Mouse (Mus musculus): ENCODE results near the gene Gm20388. TPM values are rescaled to one million over a fixed set of nuclear protein-coding genes. Genes with fewer than 3 reads are reported as not detected.

Gm20388 gene
- polyA plus RNA-seq, 1 experiment, result 23.9 TPM

GRCm38 (mm10) chr8:122989976-122990375 lies 3079.3 kb downstream of the Gm20388 start:
- Histone ChIP-seq H3K27ac (ENCODE audit: insufficient read depth, low read length) (no peak overlapping the region), H3K4me3 (ENCODE audit: insufficient read depth, low read length) (no peak overlapping the region), H3K4me1 (ENCODE audit: control insufficient read depth, insufficient read depth, low read length) (peaks cover 24% of the 10 kb centered on the region)
- TF ChIP-seq POLR2A (IDR thresholded peaks at IDR 0.05; ENCODE audit: extremely low read depth, insufficient read depth, low read length) (no peak), CTCF (IDR thresholded peaks at IDR 0.05; ENCODE audit: extremely low read depth, insufficient read depth, low read length) (no peak)

- H3K4me3 ChIP-seq (ENCODE audit: insufficient read depth, low read length), result no peak overlapping the region
- H3K4me1 ChIP-seq (ENCODE audit: control insufficient read depth, insufficient read depth, low read length), result peaks cover 18% of the 10 kb centered on the region
- no peak overlapping the region for H3K27ac ChIP-seq (ENCODE audit: insufficient read depth, low read length)
- no peak for TF ChIP-seq POLR2A (IDR thresholded peaks at IDR 0.05; ENCODE audit: extremely low read depth, insufficient read depth, low read length)
Measured at GRCm38 (mm10) chr8:122991368-122991767, 3080.7 kb downstream of the Gm20388 start.

GRCm38 (mm10) chr8:122992296-122992695 lies 3081.7 kb downstream of the Gm20388 start:
- no peak for TF ChIP-seq CTCF (IDR thresholded peaks at IDR 0.05; ENCODE audit: extremely low read depth, insufficient read depth, low read length)
- TF ChIP-seq POLR2A (IDR thresholded peaks at IDR 0.05; ENCODE audit: extremely low read depth, insufficient read depth, low read length), result no peak
- Histone ChIP-seq H3K4me3 (ENCODE audit: insufficient read depth, low read length) (no peak overlapping the region), H3K27ac (ENCODE audit: insufficient read depth, low read length) (no peak overlapping the region), H3K4me1 (ENCODE audit: control insufficient read depth, insufficient read depth, low read length) (peaks cover 14% of the 10 kb centered on the region)

GRCm38 (mm10) chr8:122993031-122993430 lies 3082.4 kb downstream of the Gm20388 start:
- TF ChIP-seq CTCF (IDR thresholded peaks at IDR 0.05; ENCODE audit: extremely low read depth, insufficient read depth, low read length) (no peak), POLR2A (IDR thresholded peaks at IDR 0.05; ENCODE audit: extremely low read depth, insufficient read depth, low read length) (no peak)
- H3K4me3 ChIP-seq (ENCODE audit: insufficient read depth, low read length), result no peak overlapping the region
- H3K27ac ChIP-seq (ENCODE audit: insufficient read depth, low read length), result no peak overlapping the region
- peaks cover 11% of the 10 kb centered on the region for H3K4me1 ChIP-seq (ENCODE audit: control insufficient read depth, insufficient read depth, low read length)

GRCm38 (mm10) chr8:122993740-122994139 lies 3083.1 kb downstream of the Gm20388 start:
- Histone ChIP-seq H3K4me1 (ENCODE audit: control insufficient read depth, insufficient read depth, low read length) (peaks cover 11% of the 10 kb centered on the region), H3K4me3 (ENCODE audit: insufficient read depth, low read length) (no peak overlapping the region), H3K27ac (ENCODE audit: insufficient read depth, low read length) (no peak overlapping the region)
- TF ChIP-seq CTCF (IDR thresholded peaks at IDR 0.05; ENCODE audit: extremely low read depth, insufficient read depth, low read length) (no peak), POLR2A (IDR thresholded peaks at IDR 0.05; ENCODE audit: extremely low read depth, insufficient read depth, low read length) (no peak)

GRCm38 (mm10) chr8:122997963-122998362 lies 3087.3 kb downstream of the Gm20388 start:
- Histone ChIP-seq H3K4me1 (ENCODE audit: control insufficient read depth, insufficient read depth, low read length) (peaks cover 8% of the 10 kb centered on the region), H3K4me3 (ENCODE audit: insufficient read depth, low read length) (no peak overlapping the region), H3K27ac (ENCODE audit: insufficient read depth, low read length) (no peak overlapping the region)
- no peak for TF ChIP-seq CTCF (IDR thresholded peaks at IDR 0.05; ENCODE audit: extremely low read depth, insufficient read depth, low read length)
- no peak for TF ChIP-seq POLR2A (IDR thresholded peaks at IDR 0.05; ENCODE audit: extremely low read depth, insufficient read depth, low read length)

- no peak overlapping the region for H3K27ac ChIP-seq (ENCODE audit: insufficient read depth, low read length)
- H3K4me3 ChIP-seq (ENCODE audit: insufficient read depth, low read length), result no peak overlapping the region
- H3K4me1 ChIP-seq (ENCODE audit: control insufficient read depth, insufficient read depth, low read length), result peaks cover 13% of the 10 kb centered on the region
- TF ChIP-seq POLR2A (IDR thresholded peaks at IDR 0.05; ENCODE audit: extremely low read depth, insufficient read depth, low read length) (no peak), CTCF (IDR thresholded peaks at IDR 0.05; ENCODE audit: extremely low read depth, insufficient read depth, low read length) (no peak)
Measured at GRCm38 (mm10) chr8:123000311-123000710, 3089.7 kb downstream of the Gm20388 start.

GRCm38 (mm10) chr8:123004033-123004922 lies 3093.6 kb downstream of the Gm20388 start:
- Histone ChIP-seq H3K4me3 (ENCODE audit: insufficient read depth, low read length) (no peak overlapping the region), H3K4me1 (ENCODE audit: control insufficient read depth, insufficient read depth, low read length) (peaks cover 15% of the 10 kb centered on the region), H3K27ac (ENCODE audit: insufficient read depth, low read length) (no peak overlapping the region)
- TF ChIP-seq CTCF (IDR thresholded peaks at IDR 0.05; ENCODE audit: extremely low read depth, insufficient read depth, low read length) (0 out of 2 replicates have a peak, but pooled peaks have one; percentile 0), POLR2A (IDR thresholded peaks at IDR 0.05; ENCODE audit: extremely low read depth, insufficient read depth, low read length) (no peak)

GRCm38 (mm10) chr8:123005328-123005727 lies 3094.7 kb downstream of the Gm20388 start:
- Histone ChIP-seq H3K4me1 (ENCODE audit: control insufficient read depth, insufficient read depth, low read length) (peaks cover 15% of the 10 kb centered on the region), H3K4me3 (ENCODE audit: insufficient read depth, low read length) (no peak overlapping the region), H3K27ac (ENCODE audit: insufficient read depth, low read length) (no peak overlapping the region)
- no peak for TF ChIP-seq CTCF (IDR thresholded peaks at IDR 0.05; ENCODE audit: extremely low read depth, insufficient read depth, low read length)
- TF ChIP-seq POLR2A (IDR thresholded peaks at IDR 0.05; ENCODE audit: extremely low read depth, insufficient read depth, low read length), result no peak

- peaks cover 15% of the 10 kb centered on the region for H3K4me1 ChIP-seq (ENCODE audit: control insufficient read depth, insufficient read depth, low read length)
- H3K4me3 ChIP-seq (ENCODE audit: insufficient read depth, low read length), result no peak overlapping the region
- no peak overlapping the region for H3K27ac ChIP-seq (ENCODE audit: insufficient read depth, low read length)
- TF ChIP-seq CTCF (IDR thresholded peaks at IDR 0.05; ENCODE audit: extremely low read depth, insufficient read depth, low read length) (no peak), POLR2A (IDR thresholded peaks at IDR 0.05; ENCODE audit: extremely low read depth, insufficient read depth, low read length) (no peak)
Measured at GRCm38 (mm10) chr8:123005805-123006204, 3095.2 kb downstream of the Gm20388 start.

Data from cortical plate, adult 2 months (tissue).